Mouse (Mus musculus): ENCODE data around the gene Doc2a. TPM values are rescaled to one million over a fixed set of nuclear protein-coding genes. Genes with fewer than 3 reads are reported as not detected.
A peak's percentile ranks its signal among the peaks of the same experiment; 100 is the strongest.

The Doc2a gene
- total and polyA plus RNA-seq, 2 experiments from 2014 or later: 31.5 to 148 TPM

GRCm38 (mm10) chr7:126867534-126867933 lies 20.3 kb downstream of the Doc2a start:
- 88% methylated on average over 2 of the region's 2 CpGs for WGBS
- ATAC-seq: no peak
- no peak overlapping the region for H3K27ac ChIP-seq (ENCODE audit: low read depth, low read length)

GRCm38 (mm10) chr7:126868003-126868402 lies 20.8 kb downstream of the Doc2a start:
- Histone ChIP-seq H3K4me1 (ENCODE audit: insufficient read depth) (peaks cover 6% of the 10 kb centered on the region; the same call in 1 of the 2 replicates), H3K4me3 (ENCODE audit: low read depth, low read length) (no peak overlapping the region), H3K4me2 (ENCODE audit: low read depth) (no peak overlapping the region), H3K9ac (no peak overlapping the region), H3K9me3 (ENCODE audit: low read length) (no peaks in the 10 kb centered on the region), H3K27me3 (ENCODE audit: insufficient read depth, low read length) (no peaks in the 10 kb centered on the region), H3K36me3 (ENCODE audit: insufficient read depth) (peaks cover 94% of the 10 kb centered on the region), H3K27ac (ENCODE audit: low read depth, low read length) (no peak overlapping the region)
- ATAC-seq: no peak
- WGBS: 86% methylated on average over 12 of the region's 12 CpGs
- no peak for DNase-seq
- TF ChIP-seq CTCF (IDR thresholded peaks at IDR 0.05; ENCODE audit: low read depth): no peak

More at GRCm38 (mm10) chr7:126867534-126867933, 20.3 kb downstream of the Doc2a start:
- H3K4me3 ChIP-seq (ENCODE audit: low read depth, low read length): no peak overlapping the region
- no peak for DNase-seq
- no peaks in the 10 kb centered on the region for H3K27me3 ChIP-seq (ENCODE audit: insufficient read depth, low read length)
- H3K36me3 ChIP-seq (ENCODE audit: insufficient read depth): peaks cover 90% of the 10 kb centered on the region
- H3K4me2 ChIP-seq (ENCODE audit: low read depth): no peak overlapping the region
- H3K9ac ChIP-seq: no peak overlapping the region
- H3K9me3 ChIP-seq (ENCODE audit: low read length): no peaks in the 10 kb centered on the region
- TF ChIP-seq CTCF (IDR thresholded peaks at IDR 0.05; ENCODE audit: low read depth): no peak
- peaks cover 8% of the 10 kb centered on the region; the same call in 1 of the 2 replicates for H3K4me1 ChIP-seq (ENCODE audit: insufficient read depth)

DNA sequence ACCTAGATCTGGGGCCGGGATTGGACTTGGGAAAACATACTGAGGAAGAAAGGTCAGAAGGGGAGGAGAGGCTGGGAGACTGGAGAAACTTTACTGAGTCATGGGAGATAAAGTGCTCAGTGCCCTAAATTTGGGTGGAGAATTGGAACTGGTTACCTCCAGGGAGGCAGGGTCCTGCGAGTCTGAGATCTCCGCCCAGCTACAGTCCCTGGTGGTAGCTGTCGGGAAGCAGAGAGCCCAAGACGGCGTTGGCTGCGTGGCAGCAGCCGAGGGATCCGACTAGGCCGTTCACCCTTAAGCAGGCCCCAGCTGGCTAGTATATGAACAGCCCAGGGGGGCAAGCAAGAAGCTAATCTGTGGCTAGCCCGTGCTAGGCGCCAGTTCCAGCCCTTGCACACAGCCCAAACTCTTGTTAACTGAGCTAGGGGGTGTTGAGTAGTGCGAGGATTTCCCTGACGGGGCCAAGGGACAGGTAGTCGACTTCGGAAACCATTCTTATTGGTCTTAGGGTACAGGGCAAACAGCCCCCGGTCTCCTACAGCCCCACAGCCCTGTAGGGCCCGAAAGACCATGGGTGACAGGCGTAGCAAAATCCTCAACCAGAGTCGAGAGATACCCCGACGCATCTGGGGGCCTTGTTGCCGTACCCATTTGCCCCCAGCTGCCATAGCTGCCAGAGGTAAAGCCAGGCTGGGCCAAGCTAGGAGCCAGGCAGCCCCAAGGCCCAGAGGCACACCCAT lies 22.7 kb downstream of the Doc2a start:
- DNase-seq: no peak
- Histone ChIP-seq H3K4me2 (ENCODE audit: low read depth) (no peak overlapping the region), H3K36me3 (ENCODE audit: insufficient read depth) (peaks cover 99% of the 10 kb centered on the region), H3K27me3 (ENCODE audit: insufficient read depth, low read length) (no peaks in the 10 kb centered on the region), H3K9ac (no peak overlapping the region), H3K27ac (ENCODE audit: low read depth, low read length) (no peak overlapping the region), H3K4me3 (ENCODE audit: low read depth, low read length) (no peak overlapping the region), H3K9me3 (ENCODE audit: low read length) (no peaks in the 10 kb centered on the region), H3K4me1 (ENCODE audit: insufficient read depth) (no peaks in the 10 kb centered on the region)
- TF ChIP-seq CTCF (IDR thresholded peaks at IDR 0.05; ENCODE audit: low read depth): no peak
- 90% methylated on average over 23 of the region's 23 CpGs for WGBS
- ATAC-seq: no peak

GRCm38 (mm10) chr7:126870520-126870891 lies 23.3 kb downstream of the Doc2a start:
- Histone ChIP-seq H3K9ac (no peak overlapping the region), H3K27ac (ENCODE audit: low read depth, low read length) (no peak overlapping the region), H3K4me1 (ENCODE audit: insufficient read depth) (no peaks in the 10 kb centered on the region), H3K36me3 (ENCODE audit: insufficient read depth) (peaks cover 99% of the 10 kb centered on the region), H3K9me3 (ENCODE audit: low read length) (no peaks in the 10 kb centered on the region), H3K4me2 (ENCODE audit: low read depth) (no peak overlapping the region), H3K27me3 (ENCODE audit: insufficient read depth, low read length) (no peaks in the 10 kb centered on the region), H3K4me3 (ENCODE audit: low read depth, low read length) (no peak overlapping the region)
- no peak for DNase-seq
- TF ChIP-seq CTCF (IDR thresholded peaks at IDR 0.05; ENCODE audit: low read depth): no peak
- no peak for ATAC-seq
- WGBS: 100% methylated on average over 2 of the region's 2 CpGs

DNA sequence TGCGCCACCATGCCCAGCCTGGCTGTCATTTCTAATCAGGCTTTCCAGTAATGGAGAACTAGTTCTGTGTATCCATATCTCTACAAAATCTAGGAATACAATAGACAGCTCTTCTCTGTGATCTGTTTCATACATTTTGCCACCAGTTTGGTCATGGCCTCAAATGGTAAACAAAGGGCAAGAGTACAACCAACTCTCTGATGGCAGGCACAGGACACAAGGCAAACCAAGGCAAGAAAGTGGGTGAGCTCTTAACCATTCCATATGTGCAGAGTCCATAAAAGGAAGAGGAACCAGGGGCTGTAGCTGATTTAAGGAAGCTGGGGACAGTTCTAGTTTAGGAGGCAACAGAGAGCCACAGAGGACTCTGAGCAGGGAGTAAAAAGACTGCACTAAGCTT lies 30.0 kb downstream of the Doc2a start:
- Histone ChIP-seq H3K27me3 (ENCODE audit: insufficient read depth, low read length) (no peaks in the 10 kb centered on the region), H3K4me2 (ENCODE audit: low read depth) (no peak overlapping the region), H3K9ac (no peak overlapping the region), H3K27ac (ENCODE audit: low read depth, low read length) (no peak overlapping the region), H3K4me3 (ENCODE audit: low read depth, low read length) (no peak overlapping the region), H3K36me3 (ENCODE audit: insufficient read depth) (peaks cover 82% of the 10 kb centered on the region), H3K9me3 (ENCODE audit: low read length) (no peaks in the 10 kb centered on the region), H3K4me1 (ENCODE audit: insufficient read depth) (peaks cover 12% of the 10 kb centered on the region)
- DNase-seq: no peak
- 100% methylated on average over 1 of the region's 1 CpGs for WGBS
- ATAC-seq: no peak
- no peak for TF ChIP-seq CTCF (IDR thresholded peaks at IDR 0.05; ENCODE audit: low read depth)

GRCm38 (mm10) chr7:126881040-126881439 lies 33.8 kb downstream of the Doc2a start:
- peaks cover 26% of the 10 kb centered on the region for H3K4me1 ChIP-seq (ENCODE audit: insufficient read depth)
- WGBS: 81% methylated on average over 6 of the region's 6 CpGs
- H3K36me3 ChIP-seq (ENCODE audit: insufficient read depth): peaks cover 44% of the 10 kb centered on the region
- H3K9me3 ChIP-seq (ENCODE audit: low read length): no peaks in the 10 kb centered on the region
- H3K4me3 ChIP-seq (ENCODE audit: low read depth, low read length): no peak overlapping the region; the same call in 1 of the 2 replicates
- H3K4me2 ChIP-seq (ENCODE audit: low read depth): no peak overlapping the region
- 0 out of 2 replicates have a peak overlapping the region, but pooled peaks have one; percentile 18 for H3K9ac ChIP-seq
- no peak for TF ChIP-seq CTCF (IDR thresholded peaks at IDR 0.05; ENCODE audit: low read depth)
- no peak for ATAC-seq
- DNase-seq: no peak
- no peaks in the 10 kb centered on the region for H3K27me3 ChIP-seq (ENCODE audit: insufficient read depth, low read length)
- no peak overlapping the region for H3K27ac ChIP-seq (ENCODE audit: low read depth, low read length)

- H3K9me3 ChIP-seq (ENCODE audit: low read length): no peaks in the 10 kb centered on the region
- DNase-seq (no peak), ATAC-seq (no peak)
- peak overlapping the region; percentile 96 for H3K9ac ChIP-seq
- H3K4me3 ChIP-seq (ENCODE audit: low read depth, low read length): peak overlapping the region; percentile 81
- H3K27ac ChIP-seq (ENCODE audit: low read depth, low read length): peak overlapping the region; percentile 97
- peak overlapping the region; percentile 98 for H3K4me2 ChIP-seq (ENCODE audit: low read depth)
- peaks cover 19% of the 10 kb centered on the region for H3K36me3 ChIP-seq (ENCODE audit: insufficient read depth)
- WGBS: 0% methylated on average over 14 of the region's 15 CpGs
- no peak for TF ChIP-seq CTCF (IDR thresholded peaks at IDR 0.05; ENCODE audit: low read depth)
- peaks cover 26% of the 10 kb centered on the region for H3K4me1 ChIP-seq (ENCODE audit: insufficient read depth)
- no peaks in the 10 kb centered on the region for H3K27me3 ChIP-seq (ENCODE audit: insufficient read depth, low read length)
These were observed 36.5 kb downstream of the Doc2a start for GRCm38 (mm10) chr7:126883731-126884181.

Data from forebrain, postnatal 0 days (tissue).